Mouse (Mus musculus) c-Kit-positive CD71-negative TER-119-negative erythroid progenitor cells, embryonic 14.5 days (primary cell): ENCODE measurements around the gene Immp2l.

Experiments
- DNase-seq: peaks from one replicate; pipeline ENCODE4 v3.0.0-alpha.2; 2013; ENCODE audit warnings: low read depth

Gene Immp2l

GRCm38 (mm10) chr12:41528410-41528809 lies 504.5 kb downstream of the Immp2l start:
- DNase-seq: no peak

- DNase-seq: no peak
These were observed 516.1 kb downstream of the Immp2l start for GRCm38 (mm10) chr12:41539989-41540388.

GRCm38 (mm10) chr12:41551578-41551977 lies 527.7 kb downstream of the Immp2l start:
- DNase-seq: no peak

GRCm38 (mm10) chr12:41557832-41558231 lies 533.9 kb downstream of the Immp2l start:
- DNase-seq: no peak

GRCm38 (mm10) chr12:41558956-41559735 lies 535.3 kb downstream of the Immp2l start:
- no peak for DNase-seq

GRCm38 (mm10) chr12:41565540-41566432 lies 541.9 kb downstream of the Immp2l start:
- DNase-seq: no peak

GRCm38 (mm10) chr12:41566433-41566794 lies 542.5 kb downstream of the Immp2l start:
- no peak for DNase-seq

GRCm38 (mm10) chr12:41573754-41574153 lies 549.9 kb downstream of the Immp2l start:
- no peak for DNase-seq

- DNase-seq: no peak
These were observed 551.3 kb downstream of the Immp2l start for GRCm38 (mm10) chr12:41575221-41575620.

- no peak for DNase-seq
These were observed 569.5 kb downstream of the Immp2l start for GRCm38 (mm10) chr12:41593401-41593800.

GRCm38 (mm10) chr12:41594037-41594436 lies 570.1 kb downstream of the Immp2l start:
- DNase-seq: no peak

- DNase-seq: no peak
These were observed 591.4 kb downstream of the Immp2l start for GRCm38 (mm10) chr12:41615271-41615670.

- DNase-seq: no peak
These were observed 597.5 kb downstream of the Immp2l start for GRCm38 (mm10) chr12:41621341-41621740.

- no peak for DNase-seq
These were observed 619.4 kb downstream of the Immp2l start for GRCm38 (mm10) chr12:41643262-41643661.

- no peak for DNase-seq
These were observed 621.1 kb downstream of the Immp2l start for GRCm38 (mm10) chr12:41644802-41645551.

GRCm38 (mm10) chr12:41646956-41647575 lies 623.2 kb downstream of the Immp2l start:
- DNase-seq: no peak

- no peak for DNase-seq
These were observed 623.8 kb downstream of the Immp2l start for GRCm38 (mm10) chr12:41647675-41648074.

- no peak for DNase-seq
These were observed 626.1 kb downstream of the Immp2l start for GRCm38 (mm10) chr12:41649826-41650541.

GRCm38 (mm10) chr12:41668280-41668679 lies 644.4 kb downstream of the Immp2l start:
- no peak for DNase-seq

GRCm38 (mm10) chr12:41669481-41669880 lies 645.6 kb downstream of the Immp2l start:
- DNase-seq: no peak

- no peak for DNase-seq
These were observed 651.0 kb downstream of the Immp2l start for GRCm38 (mm10) chr12:41674861-41675260.
